Mouse (Mus musculus) CH12.LX (cell line): Measurements from ENCODE around the gene Cep83. TPM values are rescaled to one million over a fixed set of nuclear protein-coding genes. Genes with fewer than 3 reads are reported as not detected.

Source experiments
- DNase-seq: peaks from one replicate; pipeline ENCODE4 v3.0.0-alpha.2; 2013; ENCODE audit errors: extremely low read depth
- H3K27ac ChIP-seq: 2 replicates; pipeline ENCODE4 v1.5.1; 2012; ENCODE audit warnings: low read depth, mild to moderate bottlenecking, control low read depth, moderate library complexity; ENCODE audit not compliant: insufficient read depth
- H3K27me3 ChIP-seq: replicated peaks from 2 replicates; pipeline ENCODE3; 2012; ENCODE audit warnings: inconsistent platforms
- H3K36me3 ChIP-seq, 2 experiments: replicated peaks in 1 of 2; 2 replicates each; pipeline versions ENCODE3 to v1.6.1; 2012; ENCODE audit warnings: inconsistent platforms in 1 of 2, low read length in 1 of 2, mild to moderate bottlenecking in 1 of 2, mixed read lengths in 1 of 2, moderate library complexity in 1 of 2; ENCODE audit not compliant: control insufficient read depth in 1 of 2, insufficient read depth in 1 of 2
- H3K4me1 ChIP-seq, 2 experiments: 2 replicates each; pipeline ENCODE4 v1.6.1; 2012; ENCODE audit warnings: inconsistent platforms in 1 of 2, moderate library complexity in 1 of 2; ENCODE audit not compliant: insufficient read depth in 2 of 2, control insufficient read depth in 1 of 2
- H3K4me2 ChIP-seq: 2 replicates; pipeline ENCODE4 v1.6.1; 2012; ENCODE audit warnings: low read depth, mild to moderate bottlenecking, control low read depth; ENCODE audit not compliant: poor library complexity, insufficient read depth, severe bottlenecking
- H3K4me3 ChIP-seq, 3 experiments: fragments of 150-350 bp in 1 of 3; sonication (generic) in 1 of 3; replicated peaks in 1 of 3; 2 replicates each; pipeline versions ENCODE3 to v1.5.1; 2011 to 2012; ENCODE audit warnings: low read depth in 2 of 3, low read length in 2 of 3, mild to moderate bottlenecking in 2 of 3, moderate library complexity in 2 of 3, control low read depth in 1 of 3, improper control_type of control experiment in 1 of 3, inconsistent platforms in 1 of 3, mixed read lengths in 1 of 3; ENCODE audit not compliant: poor library complexity in 1 of 3
- H3K79me2 ChIP-seq: replicated peaks from 2 replicates; pipeline ENCODE4 v1.6.1; 2012; ENCODE audit warnings: mild to moderate bottlenecking, moderate library complexity; ENCODE audit not compliant: control insufficient read depth, poor library complexity, insufficient read depth, severe bottlenecking; ENCODE audit errors: extremely low read depth
- H3K9ac ChIP-seq: 2 replicates; pipeline ENCODE4 v1.6.1; 2012; ENCODE audit warnings: low read depth, mild to moderate bottlenecking, control low read depth, moderate library complexity; ENCODE audit not compliant: insufficient read depth
- H3K9me3 ChIP-seq: replicated peaks from 2 replicates; pipeline ENCODE3; 2012; ENCODE audit warnings: low read length, inconsistent platforms, mixed read lengths
- BHLHE40 ChIP-seq: IDR thresholded peaks from 2 replicates; pipeline ENCODE4 v1.6.1; 2011; ENCODE audit warnings: mild to moderate bottlenecking, low read depth, low read length, improper control_type of control experiment
- CHD1 ChIP-seq: IDR thresholded peaks from 2 replicates; pipeline ENCODE4 v1.6.1; 2012; ENCODE audit warnings: low read depth, low read length, improper control_type of control experiment, inconsistent platforms
- CHD2 ChIP-seq: IDR thresholded peaks from 2 replicates; pipeline ENCODE4 v1.6.1; 2011; ENCODE audit warnings: low read length, improper control_type of control experiment
- EP300 ChIP-seq: IDR thresholded peaks from 2 replicates; pipeline ENCODE4 v1.6.1; 2011; ENCODE audit warnings: low read length, improper control_type of control experiment
- GABPA ChIP-seq: IDR thresholded peaks from 2 replicates; pipeline ENCODE4 v1.6.1; 2012; ENCODE audit warnings: low read depth, low read length, improper control_type of control experiment, inconsistent platforms; ENCODE audit not compliant: insufficient replicate concordance
- IRF4 ChIP-seq: IDR thresholded peaks from 2 replicates; pipeline ENCODE4 v1.6.1; 2014; ENCODE audit warnings: low read depth, mild to moderate bottlenecking, inconsistent platforms, low read length, improper control_type of control experiment
- JUN ChIP-seq: IDR thresholded peaks from 2 replicates; pipeline ENCODE4 v1.6.1; 2011; ENCODE audit warnings: low read depth, mild to moderate bottlenecking, low read length, improper control_type of control experiment, moderate library complexity; ENCODE audit not compliant: insufficient read depth
- MAZ ChIP-seq: IDR thresholded peaks from 2 replicates; pipeline ENCODE4 v1.6.1; 2012; ENCODE audit warnings: low read depth, mild to moderate bottlenecking, inconsistent platforms, low read length, improper control_type of control experiment, moderate library complexity
- PAX5 ChIP-seq: IDR thresholded peaks from 2 replicates; pipeline ENCODE4 v1.6.1; 2012; ENCODE audit warnings: low read length, inconsistent platforms, mixed read lengths
- POLR2AphosphoS2 ChIP-seq: IDR thresholded peaks from 2 replicates; pipeline ENCODE4 v1.6.1; 2011; ENCODE audit warnings: low read depth, low read length, improper control_type of control experiment
- RCOR1 ChIP-seq: conservative IDR thresholded peaks from 2 replicates; pipeline ENCODE4 v1.6.1; 2012; ENCODE audit warnings: low read depth, mild to moderate bottlenecking, inconsistent platforms, low read length, improper control_type of control experiment
- SMC3 ChIP-seq: IDR thresholded peaks from 2 replicates; pipeline ENCODE4 v1.6.1; 2011; ENCODE audit warnings: low read depth, low read length, improper control_type of control experiment
- TBP ChIP-seq: conservative IDR thresholded peaks from 2 replicates; pipeline ENCODE4 v1.6.1; 2011; ENCODE audit warnings: low read depth, low read length, improper control_type of control experiment
- UBTF ChIP-seq: IDR thresholded peaks from 2 replicates; pipeline ENCODE4 v1.6.1; 2012; ENCODE audit warnings: low read depth, mild to moderate bottlenecking, inconsistent platforms, low read length, improper control_type of control experiment, moderate library complexity
- ZKSCAN1 ChIP-seq: IDR thresholded peaks from 2 replicates; pipeline ENCODE4 v1.6.1; 2012; ENCODE audit warnings: low read depth, inconsistent platforms, low read length, improper control_type of control experiment, borderline replicate concordance
- ZMIZ1 ChIP-seq: IDR thresholded peaks from 2 replicates; pipeline ENCODE4 v1.6.1; 2012; ENCODE audit warnings: low read depth, mild to moderate bottlenecking, inconsistent platforms, low read length, improper control_type of control experiment
- ZNF384 ChIP-seq: IDR thresholded peaks from 2 replicates; pipeline ENCODE4 v1.6.1; 2012; ENCODE audit warnings: low read depth, low read length, improper control_type of control experiment, inconsistent platforms
- dilution Hi-C: fragments of 300-500 bp; cut with MboI; formaldehyde crosslinking; loops from 2 replicates; pipeline ENCODE4 v1.14.3; 2020; ENCODE audit warnings: low sequenced_read_pairs; ENCODE audit not compliant: extremely low pct_unique_long_range_greater_than_20kb, extremely low pct_ligation_motif_present
- in situ Hi-C: fragments of 300-500 bp; cut with MboI; formaldehyde crosslinking; loops from 3 replicates; pipeline ENCODE4 v1.14.3; 2019; ENCODE audit warnings: low sequenced_read_pairs, low pct_ligation_motif_present, low pct_unique_long_range_greater_than_20kb, mixed read lengths
- polyA plus RNA-seq: library from polyadenylated mRNA; unstranded; fragments of >175 nt; gene quantifications from 2 replicates; pipeline ENCODE4 v1.2.1, GENCODE M21; 2012; ENCODE audit warnings: low read depth; ENCODE audit not compliant: insufficient read length
- total RNA-seq, 2 experiments: library from RNA; depleted of rRNA; stranded (reverse); fragments of 300-350 nt in 1 of 2; fragments of >200 nt in 1 of 2; gene quantifications; 2 replicates each; pipeline ENCODE4 v1.2.3; 2012 to 2014

Cep83 gene
- total and polyA plus RNA-seq, 3 experiments: 17.7 to 44.0 (median 32.1) TPM

- Histone ChIP-seq H3K27ac (no peak overlapping the region), H3K9ac (no peak overlapping the region), H3K36me3 (peaks cover 22 to 41% of the 10 kb centered on the region in 2 experiments), H3K79me2 (peaks cover 5% of the 10 kb centered on the region; the same call in 1 of the 2 replicates), H3K9me3 (peaks cover 2% of the 10 kb centered on the region), H3K4me1 (peaks cover 29 to 93% of the 10 kb centered on the region in 2 experiments), H3K4me2 (no peak overlapping the region), H3K27me3 (no peaks in the 10 kb centered on the region), H3K4me3 (no peak overlapping the region)
- dilution Hi-C loops (no loop called here), in situ Hi-C loops (no loop called here)
- TF ChIP-seq EP300 (no peak), POLR2AphosphoS2 (no peak), PAX5 (no peak), ZMIZ1 (no peak), TBP (no peak), JUN (no peak), SMC3 (no peak), IRF4 (no peak), BHLHE40 (no peak), MAZ (no peak), ZKSCAN1 (no peak), ZNF384 (no peak), CHD1 (no peak), GABPA (no peak), RCOR1 (no peak)
- DNase-seq: no peak
Measured at GRCm38 (mm10) chr10:94826436-94826835, 138.0 kb downstream of the Cep83 start.

DNA sequence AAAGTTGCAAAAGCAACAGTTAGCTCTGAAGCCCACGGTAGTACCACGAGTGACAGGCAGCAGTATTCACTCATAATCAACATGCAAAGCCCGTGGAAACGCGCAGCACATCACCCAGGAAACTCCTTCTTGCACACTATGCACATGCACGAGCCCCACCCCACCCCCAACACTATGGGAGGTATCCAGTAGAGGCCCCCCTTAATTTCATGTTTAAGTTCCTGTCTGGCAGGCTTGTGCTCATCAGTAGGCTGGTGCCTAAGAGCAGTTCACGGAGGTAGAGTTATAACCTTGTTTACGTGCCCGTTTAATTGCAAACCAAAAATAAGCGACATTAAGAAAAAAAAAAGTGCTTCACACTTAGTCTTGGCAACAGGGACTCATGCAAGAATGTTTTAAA, 138.9 kb downstream of the Cep83 start:
- H3K36me3 ChIP-seq: peaks cover 22 to 41% of the 10 kb centered on the region in 2 experiments
- dilution Hi-C loops: no loop called here
- peak overlapping the region in 2 of 3 experiments; percentile 16 to 47 for H3K4me3 ChIP-seq
- peaks cover 5% of the 10 kb centered on the region; the same call in 1 of the 2 replicates for H3K79me2 ChIP-seq
- TF ChIP-seq CHD2: 0 out of 2 replicates have a peak, but pooled peaks have one; percentile 16
- TF ChIP-seq UBTF: 0 out of 2 replicates have a peak, but pooled peaks have one; percentile 3
- TF ChIP-seq GABPA: no peak
- no peaks in the 10 kb centered on the region for H3K27me3 ChIP-seq
- in situ Hi-C loops: no loop called here
- H3K27ac ChIP-seq: peak overlapping the region; percentile 97
- H3K9me3 ChIP-seq: peaks cover 2% of the 10 kb centered on the region
- H3K9ac ChIP-seq: 0 out of 2 replicates have a peak overlapping the region, but pooled peaks have one; percentile 20
- peak overlapping the region; percentile 58 for H3K4me2 ChIP-seq
- DNase-seq: no peak
- H3K4me1 ChIP-seq: peaks cover 29 to 97% of the 10 kb centered on the region in 2 experiments
